Mouse (Mus musculus) bone marrow, adult 2 months (tissue): Measurements from ENCODE around the gene Glis3.

Experiments used
- CTCF ChIP-seq: fragments of 200-500 bp; IDR thresholded peaks from 2 replicates; pipeline ENCODE4 v1.5.1; 2011; ENCODE audit warnings: low read length, control low read depth; ENCODE audit not compliant: control insufficient read depth, insufficient read depth
- POLR2A ChIP-seq: fragments of 200-500 bp; IDR thresholded peaks from 2 replicates; pipeline ENCODE4 v1.6.1; 2011; ENCODE audit warnings: low read depth, mild to moderate bottlenecking, control low read depth, low read length, borderline replicate concordance; ENCODE audit not compliant: control insufficient read depth

GRCm38 (mm10) chr19:28299211-28299775 is 380.6 kb downstream of the Glis3 start:
- TF ChIP-seq CTCF, result no peak
- TF ChIP-seq POLR2A, result no peak
